Mouse (Mus musculus) kidney, embryonic 15.5 days (tissue): ENCODE measurements around the gene Wdr78. TPM values are rescaled to one million over a fixed set of nuclear protein-coding genes. Genes with fewer than 3 reads are reported as not detected.
A peak's percentile ranks its signal among the peaks of the same experiment; 100 is the strongest.

ENCODE experiments used
- ATAC-seq: fragments of 200-750 bp; cut with Nextera tagmentation; replicated peaks from 2 replicates; pipeline ENCODE4 v1.8.0; 2017; ENCODE audit warnings: moderate TSS enrichment; ENCODE audit not compliant: low FRiP score
- H3K27ac ChIP-seq: fragments of 300-500 bp; sonication (generic); 2 replicates; pipeline ENCODE4 v1.5.1; 2015; ENCODE audit warnings: mild to moderate bottlenecking, inconsistent platforms
- H3K27me3 ChIP-seq: fragments of 300-500 bp; sonication (generic); 2 replicates; pipeline ENCODE4 v1.6.1; 2015; ENCODE audit warnings: inconsistent platforms
- H3K36me3 ChIP-seq: fragments of 300-500 bp; sonication (generic); 2 replicates; pipeline ENCODE4 v1.6.1; 2015; ENCODE audit warnings: inconsistent platforms
- H3K4me1 ChIP-seq: fragments of 300-500 bp; sonication (generic); 2 replicates; pipeline ENCODE4 v1.6.1; 2015; ENCODE audit warnings: inconsistent platforms
- H3K4me2 ChIP-seq: fragments of 300-500 bp; sonication (generic); 2 replicates; pipeline ENCODE4 v1.6.1; 2015; ENCODE audit warnings: moderate library complexity, mild to moderate bottlenecking, inconsistent platforms
- H3K4me3 ChIP-seq: fragments of 300-500 bp; sonication (generic); replicated peaks from 2 replicates; pipeline ENCODE4 v1.5.1; 2015; ENCODE audit warnings: mild to moderate bottlenecking, inconsistent platforms
- H3K9ac ChIP-seq: fragments of 300-500 bp; sonication (generic); 2 replicates; pipeline ENCODE4 v1.6.1; 2015; ENCODE audit warnings: mild to moderate bottlenecking, inconsistent platforms
- H3K9me3 ChIP-seq: fragments of 300-500 bp; sonication (generic); replicated peaks from 2 replicates; pipeline ENCODE4 v1.6.1; 2016; ENCODE audit warnings: inconsistent platforms
- WGBS: fragments of 180-500 bp; shearing (Covaris S2); methylation state at CpG from one replicate; pipeline ENCODE4 v1.1.7; 2015; ENCODE audit warnings: mixed read lengths; 5-methylcytosine and 5-hydroxymethylcytosine counted together
- polyA plus RNA-seq: library from polyadenylated mRNA; unstranded; fragments of >200 nt; fragmentation: Nextera tagmentation; extraction: Ambion mirVana; gene quantifications from 2 replicates; pipeline ENCODE4 v1.2.1, GENCODE M21; 2015

Gene Wdr78
- polyA plus RNA-seq, 1 experiment from 2014 or later = 4.0 TPM

DNA sequence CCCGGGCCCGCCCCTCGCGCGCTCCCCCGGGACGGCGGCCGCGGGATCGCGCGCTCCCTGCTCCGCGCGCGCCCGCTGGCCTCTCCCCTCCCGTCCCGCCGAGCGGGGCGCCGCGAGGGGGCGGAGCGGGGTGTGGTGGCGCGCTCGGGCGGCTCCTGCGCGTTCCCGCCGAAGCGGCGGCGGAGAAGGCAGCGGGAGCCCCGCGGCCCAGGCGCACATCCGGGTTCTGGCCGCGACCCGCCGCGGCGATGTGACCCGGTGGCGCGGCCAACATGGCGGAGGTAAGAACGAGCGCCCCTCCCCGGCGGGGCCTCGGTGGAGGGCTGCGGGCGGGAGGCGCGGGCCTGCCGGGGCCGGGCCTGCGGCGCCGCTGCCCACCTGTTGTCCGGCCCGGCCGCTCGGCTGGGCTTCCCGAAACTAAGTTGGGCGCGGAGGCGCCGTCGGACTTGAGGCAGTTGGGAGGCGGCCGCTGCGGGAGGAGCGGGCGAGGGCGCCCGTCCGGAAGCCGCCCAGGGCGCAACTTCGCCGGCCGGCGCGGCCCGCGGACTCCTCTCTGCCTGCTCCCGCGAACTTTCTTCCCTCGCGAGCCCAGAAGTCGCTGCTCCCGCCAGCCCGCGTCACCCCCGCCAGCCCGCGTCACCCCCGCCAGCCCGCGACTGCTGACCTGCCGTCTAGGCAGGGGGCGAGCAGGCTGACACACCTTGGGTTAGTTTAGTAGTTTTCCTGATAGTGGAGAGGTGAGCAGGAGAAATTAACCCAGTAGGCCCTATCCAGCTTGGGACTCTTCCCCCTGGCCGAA, 5.1 kb upstream of the Wdr78 start:
- WGBS = under 1% methylated on average over 107 of the region's 111 CpGs
- Histone ChIP-seq H3K27ac (peak overlapping the region; percentile 99), H3K4me2 (peak overlapping the region; percentile 69), H3K9me3 (no peaks in the 10 kb centered on the region), H3K4me3 (peak overlapping the region; percentile 96), H3K9ac (peak overlapping the region; percentile 94), H3K4me1 (peaks cover 32% of the 10 kb centered on the region), H3K36me3 (peaks cover 13% of the 10 kb centered on the region; the same call in 1 of the 2 replicates), H3K27me3 (no peaks in the 10 kb centered on the region)
- ATAC-seq = peak; percentile 69

DNA sequence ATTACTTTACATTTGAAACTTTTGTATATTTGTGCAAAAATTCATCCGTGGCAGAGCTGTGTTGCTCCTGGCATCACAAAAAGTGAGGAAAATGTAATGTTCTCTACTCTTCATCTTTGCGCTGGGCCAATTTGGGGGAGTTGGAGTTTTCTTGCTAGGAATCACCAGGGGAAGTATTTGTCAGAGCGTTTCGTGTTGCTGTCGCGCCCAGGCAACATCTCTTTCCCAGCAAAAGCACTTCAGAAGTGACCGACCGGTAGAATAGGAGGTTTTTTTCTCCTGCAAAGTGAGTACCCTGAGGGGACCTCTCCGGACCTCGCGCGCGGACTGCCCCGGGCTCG, 4.5 kb upstream of the Wdr78 start:
- 2% methylated on average over 15 of the region's 15 CpGs for WGBS
- ATAC-seq = no peak
- peak overlapping the region; percentile 94 for H3K9ac ChIP-seq

DNA sequence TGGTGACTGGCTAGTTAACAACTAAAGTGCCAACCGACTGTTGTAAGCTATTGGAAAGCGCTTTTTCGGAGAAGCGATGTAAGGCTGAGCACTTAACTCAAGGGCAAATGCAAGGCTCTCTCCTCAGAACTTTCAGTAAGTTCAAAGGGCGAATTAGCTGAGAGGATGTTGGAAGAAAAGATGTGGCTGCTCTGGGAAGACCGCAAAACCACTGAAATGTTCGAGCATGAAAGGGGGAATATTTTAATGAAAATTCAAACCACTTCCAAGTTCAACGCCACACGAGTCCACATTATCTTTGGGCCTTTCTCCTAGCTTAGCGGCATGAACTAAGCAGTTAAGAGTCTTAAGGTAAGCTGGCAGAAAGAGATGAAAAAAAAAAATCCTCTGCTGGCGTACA, 953 bp downstream of the Wdr78 start:
- peaks cover 16% of the 10 kb centered on the region; the same call in 1 of the 2 replicates for H3K36me3 ChIP-seq
- H3K4me2 ChIP-seq = peak overlapping the region; percentile 76
- H3K4me3 ChIP-seq = peak overlapping the region; percentile 77
- peak overlapping the region; percentile 69 for H3K9ac ChIP-seq
- H3K4me1 ChIP-seq = peaks cover 23% of the 10 kb centered on the region
- H3K27ac ChIP-seq = peak overlapping the region; percentile 100
- H3K9me3 ChIP-seq = no peaks in the 10 kb centered on the region
- 4% methylated on average over 11 of the region's 11 CpGs for WGBS
- H3K27me3 ChIP-seq = no peaks in the 10 kb centered on the region
- ATAC-seq = no peak

More for the DNA sequence above, 4.5 kb upstream of the Wdr78 start:
- H3K9me3 ChIP-seq = no peaks in the 10 kb centered on the region
- peak overlapping the region; percentile 96 for H3K4me3 ChIP-seq
- peaks cover 13% of the 10 kb centered on the region; the same call in 1 of the 2 replicates for H3K36me3 ChIP-seq
- H3K27ac ChIP-seq = peak overlapping the region; percentile 99
- no peaks in the 10 kb centered on the region for H3K27me3 ChIP-seq
- peak overlapping the region; percentile 69 for H3K4me2 ChIP-seq
- peaks cover 32% of the 10 kb centered on the region for H3K4me1 ChIP-seq

DNA sequence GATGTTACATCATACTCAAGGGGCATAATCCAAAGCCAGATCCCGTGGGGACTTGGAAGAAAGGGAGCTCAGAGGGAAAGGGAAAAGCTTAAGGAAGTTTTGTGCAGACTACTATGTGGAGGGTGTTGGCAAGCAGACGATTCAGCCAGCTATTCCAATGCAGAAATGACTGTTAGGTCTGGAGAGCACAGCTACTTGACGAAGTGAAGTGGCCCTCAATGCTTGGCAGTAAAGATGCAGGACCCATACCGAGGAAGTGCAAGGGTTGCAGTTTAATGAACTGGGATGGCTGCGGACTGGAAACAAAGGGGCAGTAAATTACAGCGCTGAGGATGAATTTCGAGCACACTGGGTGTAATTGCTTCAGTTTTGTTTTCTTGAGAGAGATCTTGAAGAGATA, 1.7 kb downstream of the Wdr78 start:
- H3K4me2 ChIP-seq = peak overlapping the region; percentile 76
- H3K27me3 ChIP-seq = no peaks in the 10 kb centered on the region
- no peak for ATAC-seq
- 28% methylated on average over 7 of the region's 7 CpGs for WGBS
- H3K4me3 ChIP-seq = peak overlapping the region; percentile 77
- peak overlapping the region; percentile 69; the same call in 1 of the 2 replicates for H3K9ac ChIP-seq
- no peaks in the 10 kb centered on the region for H3K9me3 ChIP-seq
- H3K27ac ChIP-seq = 0 out of 2 replicates have a peak overlapping the region, but pooled peaks have one; percentile 9
- H3K36me3 ChIP-seq = peaks cover 19% of the 10 kb centered on the region
- H3K4me1 ChIP-seq = peaks cover 23% of the 10 kb centered on the region

DNA sequence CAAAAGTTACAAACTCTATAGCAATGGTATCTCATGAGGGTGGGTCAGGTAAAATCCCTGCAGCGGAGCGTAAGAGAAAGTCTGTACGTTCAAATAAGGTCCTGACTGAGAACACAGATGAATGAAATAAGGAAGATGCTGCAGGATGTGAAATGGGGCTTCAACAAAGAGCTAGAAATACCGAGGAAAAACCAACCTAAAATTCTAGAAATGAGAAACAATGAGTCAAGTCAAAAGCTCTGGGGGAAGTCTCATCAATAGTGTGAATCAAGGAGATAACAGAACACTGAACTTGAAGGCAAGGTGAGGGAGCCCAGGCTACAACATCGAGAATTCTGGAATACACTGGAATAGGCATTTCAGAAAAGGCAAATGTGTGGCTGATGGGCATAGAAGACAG, 15.8 kb downstream of the Wdr78 start:
- Histone ChIP-seq H3K36me3 (no peaks in the 10 kb centered on the region), H3K27me3 (no peaks in the 10 kb centered on the region), H3K9ac (no peak overlapping the region), H3K27ac (no peak overlapping the region), H3K9me3 (no peaks in the 10 kb centered on the region), H3K4me1 (no peaks in the 10 kb centered on the region), H3K4me2 (no peak overlapping the region), H3K4me3 (no peak overlapping the region)
- 91% methylated on average over 5 of the region's 5 CpGs for WGBS
- no peak for ATAC-seq

DNA sequence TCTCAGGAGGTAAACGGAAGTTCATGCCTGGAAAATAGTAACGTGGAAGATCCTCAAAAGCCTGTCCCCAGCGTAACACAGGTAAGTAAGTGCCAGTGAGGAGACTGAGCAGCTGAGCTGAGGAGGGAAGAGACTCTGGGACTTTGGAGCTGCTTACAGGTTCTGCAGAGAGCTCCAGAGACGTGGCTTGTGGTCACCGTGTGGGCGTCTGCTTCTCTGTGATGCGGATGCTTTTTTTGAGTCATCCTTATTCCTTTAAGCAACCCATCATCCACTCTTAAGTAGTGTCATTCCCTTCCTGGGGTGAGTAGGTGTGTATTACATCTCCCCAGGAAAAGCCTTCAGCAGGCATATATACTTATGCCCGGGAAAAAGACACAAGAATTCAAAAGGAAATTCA, 18.4 kb downstream of the Wdr78 start:
- Histone ChIP-seq H3K27me3 (no peaks in the 10 kb centered on the region), H3K36me3 (no peaks in the 10 kb centered on the region), H3K4me2 (no peak overlapping the region), H3K4me3 (no peak overlapping the region), H3K9ac (no peak overlapping the region), H3K27ac (no peak overlapping the region), H3K9me3 (no peaks in the 10 kb centered on the region), H3K4me1 (no peaks in the 10 kb centered on the region)
- WGBS = 83% methylated on average over 8 of the region's 8 CpGs
- no peak for ATAC-seq

DNA sequence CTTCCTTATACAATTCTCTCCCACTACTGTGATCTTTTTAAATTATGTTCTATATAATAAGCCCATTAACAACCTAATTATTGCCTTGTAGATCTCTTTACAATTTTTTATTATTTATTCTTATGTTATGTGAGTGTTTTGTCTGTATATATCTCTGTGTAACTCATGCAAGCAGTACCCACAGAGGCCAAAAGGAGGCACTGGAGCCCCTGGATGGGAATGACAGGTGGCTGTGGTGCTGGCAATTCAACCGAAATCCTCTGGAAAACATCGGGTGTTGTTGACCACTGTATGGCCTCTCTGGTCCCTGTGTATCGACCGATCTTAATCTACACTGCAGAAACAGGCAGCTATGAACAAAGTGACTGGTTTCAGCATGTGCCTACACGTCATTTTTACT, 29.1 kb downstream of the Wdr78 start:
- 95% methylated on average over 5 of the region's 5 CpGs for WGBS
- Histone ChIP-seq H3K9ac (no peak overlapping the region), H3K27me3 (no peaks in the 10 kb centered on the region), H3K36me3 (no peaks in the 10 kb centered on the region; the same call in 1 of the 2 replicates), H3K4me2 (no peak overlapping the region), H3K4me1 (no peaks in the 10 kb centered on the region), H3K27ac (no peak overlapping the region), H3K4me3 (no peak overlapping the region), H3K9me3 (no peaks in the 10 kb centered on the region)
- ATAC-seq = no peak

DNA sequence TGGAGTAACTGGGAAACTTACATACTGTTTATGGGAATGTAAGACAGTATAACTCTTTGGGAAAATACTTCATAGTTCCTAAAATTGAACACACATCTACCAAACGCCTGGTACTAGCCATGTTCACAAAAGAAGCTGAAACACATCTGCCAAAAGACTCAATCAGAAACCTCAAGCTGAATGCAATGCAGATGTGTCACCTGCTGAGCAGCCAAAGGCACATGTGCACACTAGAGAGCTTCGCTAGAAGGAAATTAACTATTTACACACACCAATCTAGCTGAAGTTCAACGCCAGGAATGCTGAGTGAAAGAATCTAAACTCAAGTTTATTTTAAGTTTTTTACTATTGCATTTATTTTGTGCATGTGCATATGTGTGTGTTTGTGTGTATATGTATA, 43.7 kb downstream of the Wdr78 start:
- H3K9ac ChIP-seq = no peak overlapping the region
- H3K27ac ChIP-seq = no peak overlapping the region
- no peaks in the 10 kb centered on the region for H3K27me3 ChIP-seq
- no peak overlapping the region for H3K4me3 ChIP-seq
- WGBS = 87% methylated on average over 3 of the region's 3 CpGs
- H3K36me3 ChIP-seq = no peaks in the 10 kb centered on the region
- ATAC-seq = no peak
- no peaks in the 10 kb centered on the region for H3K4me1 ChIP-seq
- H3K4me2 ChIP-seq = no peak overlapping the region
- no peaks in the 10 kb centered on the region for H3K9me3 ChIP-seq

DNA sequence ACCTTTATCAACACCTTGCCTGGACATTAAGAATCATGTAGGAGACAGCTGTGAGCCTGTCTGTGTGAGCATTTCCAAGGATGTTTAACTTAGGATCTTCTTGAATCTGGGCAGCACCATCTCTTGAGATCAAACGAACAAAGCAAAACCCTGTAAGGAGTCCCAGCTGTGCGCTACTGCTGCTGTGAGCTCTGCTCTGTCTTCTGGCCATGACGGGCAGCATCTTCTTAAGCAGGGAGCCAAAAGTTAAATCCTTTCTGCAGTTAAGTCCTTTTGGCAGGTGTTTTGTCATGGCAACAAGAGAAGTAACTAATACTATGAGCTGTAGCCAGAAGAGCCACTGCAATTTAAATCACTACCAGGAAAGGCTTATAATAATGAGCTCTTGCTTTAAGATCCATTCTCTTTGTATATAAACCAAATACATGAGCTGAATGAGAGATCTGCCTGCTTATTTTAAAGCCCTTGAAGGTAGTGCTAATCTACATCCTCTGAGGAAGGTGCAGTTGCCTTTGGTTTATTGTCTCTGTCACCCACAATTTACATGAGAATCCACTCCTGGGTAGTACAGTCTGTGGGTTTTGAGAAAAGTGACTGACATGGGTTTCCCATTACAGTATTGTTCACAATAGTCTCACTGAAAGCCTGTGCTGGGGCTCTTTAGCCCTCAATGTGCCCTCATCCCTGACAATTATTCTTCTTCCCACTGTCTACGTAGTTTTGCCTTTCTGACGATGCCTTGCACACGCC, 46.3 kb downstream of the Wdr78 start:
- Histone ChIP-seq H3K27ac (no peak overlapping the region), H3K4me3 (no peak overlapping the region), H3K27me3 (no peaks in the 10 kb centered on the region), H3K36me3 (no peaks in the 10 kb centered on the region), H3K9me3 (no peaks in the 10 kb centered on the region), H3K4me2 (no peak overlapping the region), H3K4me1 (no peaks in the 10 kb centered on the region), H3K9ac (no peak overlapping the region)
- 85% methylated on average over 6 of the region's 6 CpGs for WGBS
- ATAC-seq = no peak

DNA sequence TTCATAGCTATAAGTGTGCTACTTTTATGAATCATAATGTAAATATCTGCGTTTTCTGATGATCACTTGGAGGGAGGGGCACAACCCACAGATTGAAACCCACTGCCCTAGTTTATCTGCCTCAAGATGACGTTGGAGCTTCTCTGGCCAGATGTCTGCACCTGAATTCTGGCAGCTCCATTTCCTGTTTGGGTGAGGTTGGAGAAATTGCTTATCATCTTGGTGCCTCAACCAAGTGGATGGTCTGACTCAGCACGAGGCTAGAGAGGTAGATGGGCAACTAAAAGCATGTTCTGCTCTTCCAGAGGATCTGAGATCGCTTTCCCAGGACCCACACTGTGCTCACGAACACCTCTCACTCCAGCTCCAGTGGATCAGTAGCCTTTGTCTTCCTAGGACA, 49.4 kb downstream of the Wdr78 start:
- Histone ChIP-seq H3K4me3 (no peak overlapping the region), H3K27ac (no peak overlapping the region), H3K9ac (no peak overlapping the region), H3K4me2 (no peak overlapping the region), H3K9me3 (no peaks in the 10 kb centered on the region), H3K27me3 (no peaks in the 10 kb centered on the region), H3K4me1 (no peaks in the 10 kb centered on the region), H3K36me3 (no peaks in the 10 kb centered on the region)
- ATAC-seq = no peak
- 78% methylated on average over 5 of the region's 5 CpGs for WGBS

DNA sequence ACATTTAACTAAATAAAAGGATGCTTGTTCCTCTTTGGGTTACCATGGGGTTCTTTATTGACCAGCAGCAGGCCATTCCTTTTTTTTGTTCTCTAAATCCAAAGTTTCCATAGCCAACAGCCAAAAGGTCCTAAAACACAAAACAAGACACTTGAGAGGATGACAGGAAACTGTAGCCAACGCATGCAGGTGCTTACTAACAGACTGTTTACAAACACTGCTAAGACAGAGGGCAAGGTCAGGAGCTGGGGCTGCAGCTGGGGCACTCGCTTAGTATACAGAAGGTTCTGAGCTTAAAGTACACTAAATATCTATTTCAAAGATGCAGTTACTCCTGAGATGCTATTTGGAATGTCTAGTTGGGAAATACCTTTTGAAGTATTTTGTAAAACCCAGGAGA, 49.9 kb downstream of the Wdr78 start:
- H3K27me3 ChIP-seq = no peaks in the 10 kb centered on the region
- no peaks in the 10 kb centered on the region for H3K4me1 ChIP-seq
- no peak overlapping the region for H3K4me2 ChIP-seq
- H3K36me3 ChIP-seq = no peaks in the 10 kb centered on the region
- WGBS = 84% methylated on average over 2 of the region's 2 CpGs
- ATAC-seq = no peak
- H3K9me3 ChIP-seq = no peaks in the 10 kb centered on the region
- no peak overlapping the region for H3K4me3 ChIP-seq
- H3K9ac ChIP-seq = no peak overlapping the region
- no peak overlapping the region for H3K27ac ChIP-seq

DNA sequence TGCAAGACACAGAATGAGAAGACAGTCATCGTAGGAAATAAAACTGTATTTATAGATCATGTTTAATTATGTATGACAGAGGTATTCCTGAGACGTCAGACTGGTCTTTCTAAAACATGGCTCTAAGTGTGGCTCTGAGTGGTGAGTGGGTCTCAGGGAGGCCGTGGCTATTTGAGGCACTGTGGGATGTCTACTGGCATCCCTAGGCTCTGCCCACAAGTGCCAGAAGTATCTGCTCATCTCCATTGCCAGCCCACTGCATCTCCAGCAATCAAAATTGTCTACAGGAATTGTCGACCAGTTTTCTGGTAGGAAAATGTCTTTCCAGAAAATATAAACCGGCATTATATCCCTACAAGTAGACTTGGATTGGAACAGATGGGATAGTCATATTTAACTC, 57.4 kb downstream of the Wdr78 start:
- Histone ChIP-seq H3K4me1 (no peaks in the 10 kb centered on the region), H3K4me3 (no peak overlapping the region), H3K27ac (no peak overlapping the region), H3K9ac (no peak overlapping the region), H3K4me2 (no peak overlapping the region), H3K27me3 (no peaks in the 10 kb centered on the region), H3K9me3 (no peaks in the 10 kb centered on the region), H3K36me3 (no peaks in the 10 kb centered on the region)
- 79% methylated on average over 5 of the region's 5 CpGs for WGBS
- no peak for ATAC-seq
